Mouse (Mus musculus): ENCODE measurements around the gene Myh10.
A peak's percentile ranks its signal among the peaks of the same experiment; 100 is the strongest.

GRCm38 (mm10) chr11:68681254-68681839, 10.0 kb upstream of the Myh10 start:
- TF ChIP-seq CTCF (IDR thresholded peaks at IDR 0.05; ENCODE audit: low read depth): peak; percentile 55
- TF ChIP-seq EP300 (IDR thresholded peaks at IDR 0.05; ENCODE audit: low read depth): no peak
